Mouse (Mus musculus): ENCODE results near the gene Orm1. TPM values are rescaled to one million over a fixed set of nuclear protein-coding genes. Genes with fewer than 3 reads are reported as not detected.

The Orm1 gene
- total and polyA plus RNA-seq, 3 experiments, result not detected

GRCm38 (mm10) chr4:63296263-63296662 lies 48.1 kb upstream of the Orm1 start:
- dilution Hi-C loops (cut with MboI; ENCODE audit: extremely low pct_ligation_motif_present, extremely low pct_unique_long_range_greater_than_20kb, low sequenced_read_pairs) (no loop called here), in situ Hi-C loops (cut with MboI; ENCODE audit: low pct_ligation_motif_present, low pct_unique_long_range_greater_than_20kb, low sequenced_read_pairs) (no loop called here)
- Histone ChIP-seq H3K4me2 (ENCODE audit: insufficient read depth, low read depth, poor library complexity, severe bottlenecking) (no peak overlapping the region), H3K4me3 (replicated peaks in 1 of 3; ENCODE audit: low read depth in 2 of 3, low read length in 2 of 3, poor library complexity in 1 of 3) (no peak overlapping the region), H3K9ac (ENCODE audit: insufficient read depth, low read depth) (no peak overlapping the region), H3K9me3 (replicated peaks; ENCODE audit: low read length) (no peaks in the 10 kb centered on the region), H3K27ac (ENCODE audit: insufficient read depth, low read depth) (no peak overlapping the region), H3K27me3 (replicated peaks) (peaks cover 89% of the 10 kb centered on the region), H3K79me2 (replicated peaks; ENCODE audit: control insufficient read depth, extremely low read depth, insufficient read depth, poor library complexity, severe bottlenecking) (no peaks in the 10 kb centered on the region), H3K4me1 (ENCODE audit: control insufficient read depth in 1 of 2, insufficient read depth in 2 of 2) (no peaks in the 10 kb centered on the region), H3K36me3 (replicated peaks in 1 of 2; ENCODE audit: control insufficient read depth in 1 of 2, insufficient read depth in 1 of 2, low read length in 1 of 2) (no peaks in the 10 kb centered on the region)
- TF ChIP-seq POLR2AphosphoS2 (IDR thresholded peaks at IDR 0.05; ENCODE audit: low read depth, low read length) (no peak), ELF1 (IDR thresholded peaks at IDR 0.05; ENCODE audit: low read depth, low read length) (no peak), IRF4 (IDR thresholded peaks at IDR 0.05; ENCODE audit: low read depth, low read length) (no peak), PAX5 (IDR thresholded peaks at IDR 0.05; ENCODE audit: low read length) (no peak), ZC3H11A (IDR thresholded peaks at IDR 0.05; ENCODE audit: low read depth, low read length) (no peak), MAX (IDR thresholded peaks at IDR 0.05; ENCODE audit: low read length) (no peak), SIN3A (IDR thresholded peaks at IDR 0.05; ENCODE audit: low read length) (no peak), UBTF (IDR thresholded peaks at IDR 0.05; ENCODE audit: low read depth, low read length) (no peak)
- no peak for DNase-seq (ENCODE audit: extremely low read depth)

- in situ Hi-C loops (cut with MboI; ENCODE audit: low pct_ligation_motif_present, low pct_unique_long_range_greater_than_20kb, low sequenced_read_pairs) (no loop called here), dilution Hi-C loops (cut with MboI; ENCODE audit: extremely low pct_ligation_motif_present, extremely low pct_unique_long_range_greater_than_20kb, low sequenced_read_pairs) (no loop called here)
- no peaks in the 10 kb centered on the region for H3K79me2 ChIP-seq (replicated peaks; ENCODE audit: control insufficient read depth, extremely low read depth, insufficient read depth, poor library complexity, severe bottlenecking)
- DNase-seq (ENCODE audit: extremely low read depth), result no peak
- no peak overlapping the region for H3K4me3 ChIP-seq (replicated peaks in 1 of 3; ENCODE audit: low read depth in 2 of 3, low read length in 2 of 3, poor library complexity in 1 of 3)
- no peak overlapping the region for H3K4me2 ChIP-seq (ENCODE audit: insufficient read depth, low read depth, poor library complexity, severe bottlenecking)
- no peak for TF ChIP-seq POLR2A (IDR thresholded peaks at IDR 0.05; ENCODE audit: low read depth, low read length)
- no peak for TF ChIP-seq MAFK (IDR thresholded peaks at IDR 0.05; ENCODE audit: insufficient replicate concordance, low read length)
- no peak for TF ChIP-seq USF1 (IDR thresholded peaks at IDR 0.05; ENCODE audit: low read depth, low read length)
- no peak for TF ChIP-seq POLR2AphosphoS2 (IDR thresholded peaks at IDR 0.05; ENCODE audit: low read depth, low read length)
- no peak for TF ChIP-seq JUND (conservative IDR thresholded peaks at IDR 0.05; ENCODE audit: low read depth, low read length)
- TF ChIP-seq PAX5 (IDR thresholded peaks at IDR 0.05; ENCODE audit: low read length), result no peak
- no peak for TF ChIP-seq ZMIZ1 (IDR thresholded peaks at IDR 0.05; ENCODE audit: low read depth, low read length)
- TF ChIP-seq GABPA (IDR thresholded peaks at IDR 0.05; ENCODE audit: insufficient replicate concordance, low read depth, low read length), result no peak
- no peak for TF ChIP-seq EP300 (IDR thresholded peaks at IDR 0.05; ENCODE audit: low read length)
- no peak for TF ChIP-seq MYC (IDR thresholded peaks at IDR 0.05; ENCODE audit: low read depth, low read length)
- TF ChIP-seq SIN3A (IDR thresholded peaks at IDR 0.05; ENCODE audit: low read length), result no peak
- no peak for TF ChIP-seq ZNF384 (IDR thresholded peaks at IDR 0.05; ENCODE audit: low read depth, low read length)
- H3K9ac ChIP-seq (ENCODE audit: insufficient read depth, low read depth), result no peak overlapping the region
- no peaks in the 10 kb centered on the region for H3K9me3 ChIP-seq (replicated peaks; ENCODE audit: low read length)
- no peaks in the 10 kb centered on the region for H3K4me1 ChIP-seq (ENCODE audit: control insufficient read depth in 1 of 2, insufficient read depth in 2 of 2)
- peaks cover 89% of the 10 kb centered on the region for H3K27me3 ChIP-seq (replicated peaks)
- H3K27ac ChIP-seq (ENCODE audit: insufficient read depth, low read depth), result no peak overlapping the region
- no peaks in the 10 kb centered on the region for H3K36me3 ChIP-seq (replicated peaks in 1 of 2; ENCODE audit: control insufficient read depth in 1 of 2, insufficient read depth in 1 of 2, low read length in 1 of 2)
Measured at GRCm38 (mm10) chr4:63296876-63297275, 47.5 kb upstream of the Orm1 start.

Data from CH12.LX (cell line).